Mouse (Mus musculus) embryo, embryonic 11 days (tissue): ENCODE measurements around the gene Aldh3b2.
A peak's percentile ranks its signal among the peaks of the same experiment; 100 is the strongest.
"Not testable (repeated sequence)": the region's sequence is repeated elsewhere in the genome, so short reads cannot be mapped to it uniquely, and the experiment has no call there.

Experiments
- DNase-seq: peaks from one replicate; pipeline ENCODE4 v3.0.0-alpha.2; 2015

Aldh3b2 gene

GRCm38 (mm10) chr19:3948546-3948945 is 23.6 kb upstream of the Aldh3b2 start:
- no peak for DNase-seq

- DNase-seq, result no peak
Observed at GRCm38 (mm10) chr19:3950331-3950730, 21.8 kb upstream of the Aldh3b2 start.

DNA sequence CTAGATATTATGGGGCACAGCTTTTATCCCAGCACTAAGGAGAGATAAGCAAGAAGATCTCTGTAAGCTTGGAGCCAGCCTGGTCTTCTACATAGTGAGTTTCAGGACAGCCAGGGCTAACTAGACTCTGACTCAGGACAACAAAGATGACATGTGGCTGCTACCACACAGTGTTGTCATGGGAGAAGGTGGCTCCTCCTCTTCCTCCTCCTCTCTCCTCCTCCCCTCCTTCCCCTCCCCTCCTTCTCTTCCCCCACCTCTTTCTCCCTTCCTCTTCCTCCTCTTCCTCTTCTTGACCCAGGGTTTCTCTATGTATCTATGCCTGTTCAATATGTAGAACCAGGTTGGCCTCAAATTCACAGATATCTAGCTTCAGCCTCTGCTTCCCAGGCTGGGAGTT is 20.7 kb upstream of the Aldh3b2 start:
- DNase-seq, result no peak

DNA sequence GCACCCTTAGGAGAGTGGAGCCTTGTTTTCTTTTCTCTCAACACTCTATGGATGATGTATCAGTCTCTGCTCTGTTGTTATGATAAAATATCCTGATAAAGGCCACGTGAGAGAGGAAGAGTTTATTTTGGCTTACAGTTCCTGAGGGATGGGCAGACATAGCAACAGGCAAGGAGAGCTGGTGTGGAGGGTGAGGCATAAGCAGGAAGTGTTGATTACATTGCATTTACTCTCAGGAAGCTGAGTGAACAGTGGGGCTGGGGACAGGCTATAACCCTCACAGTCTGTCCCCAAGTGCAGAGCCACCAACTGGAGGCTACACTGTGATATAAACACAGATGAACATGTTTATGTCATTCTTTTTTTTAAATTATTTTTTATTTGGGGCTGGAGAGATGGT is 20.0 kb upstream of the Aldh3b2 start:
- no peak for DNase-seq

GRCm38 (mm10) chr19:3955033-3955432 is 17.1 kb upstream of the Aldh3b2 start:
- DNase-seq, result no peak

- no peak for DNase-seq
Observed at GRCm38 (mm10) chr19:3955804-3956203, 16.3 kb upstream of the Aldh3b2 start.

GRCm38 (mm10) chr19:3957296-3958036 is 14.7 kb upstream of the Aldh3b2 start:
- not testable (repeated sequence) for DNase-seq

GRCm38 (mm10) chr19:3958470-3958869 is 13.7 kb upstream of the Aldh3b2 start, which contains the start of gene Aldh3b3:
Gene Aldh3b3 (plus strand): TSS chr19:3958645.
- DNase-seq, result no peak

GRCm38 (mm10) chr19:3959030-3959429 is 13.1 kb upstream of the Aldh3b2 start:
- DNase-seq, result no peak

- no peak for DNase-seq
Observed at GRCm38 (mm10) chr19:3960211-3960610, 11.9 kb upstream of the Aldh3b2 start.

GRCm38 (mm10) chr19:3961805-3962204 is 10.3 kb upstream of the Aldh3b2 start:
- not testable (repeated sequence) for DNase-seq

DNA sequence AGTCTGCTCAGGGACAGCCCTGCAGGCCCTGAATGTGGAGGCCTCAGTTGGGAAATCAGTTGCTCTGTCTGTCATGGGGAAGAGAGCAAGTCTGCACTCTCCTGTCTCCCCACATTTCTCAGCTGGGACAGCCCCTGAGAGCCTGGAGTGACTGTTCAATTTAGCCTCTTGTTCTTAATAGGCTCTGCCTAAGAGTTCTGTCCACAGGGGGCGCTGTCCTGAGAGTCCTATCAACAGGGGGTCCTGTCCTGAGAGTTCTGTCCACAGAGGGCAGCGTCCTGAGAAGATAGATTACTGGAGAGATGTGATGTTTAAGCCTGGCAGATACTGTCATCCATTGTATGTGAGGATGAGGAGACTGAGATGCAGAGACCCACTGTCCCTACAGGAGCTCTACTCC is 9.7 kb upstream of the Aldh3b2 start:
- peak; percentile 39 for DNase-seq

DNA sequence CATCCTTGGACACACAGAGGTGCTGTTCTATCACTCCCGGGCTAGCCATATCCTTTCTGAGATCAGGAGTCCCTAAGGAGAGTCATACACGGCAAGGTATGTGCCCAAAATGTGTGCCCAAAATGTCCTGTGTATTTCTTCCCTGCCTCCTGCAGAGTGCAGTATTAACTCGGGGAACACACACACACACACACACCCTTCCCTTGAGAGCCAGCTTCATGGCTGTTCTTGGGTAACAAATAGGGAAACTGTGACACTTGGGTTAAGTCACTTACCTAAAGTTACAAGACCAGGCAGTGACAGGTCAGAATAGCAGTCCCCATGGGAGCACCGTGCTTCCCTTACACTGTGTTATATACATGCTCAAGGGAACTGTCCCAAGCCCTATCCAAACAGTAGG is 8.1 kb upstream of the Aldh3b2 start:
- no peak for DNase-seq

- peak; percentile 28 for DNase-seq
Observed at GRCm38 (mm10) chr19:3966330-3967075, 5.6 kb upstream of the Aldh3b2 start.

GRCm38 (mm10) chr19:3967258-3967657 is 4.9 kb upstream of the Aldh3b2 start:
- no peak for DNase-seq

GRCm38 (mm10) chr19:3974608-3975007 is 2.5 kb downstream of the Aldh3b2 start:
- DNase-seq, result not testable (repeated sequence)

GRCm38 (mm10) chr19:3975866-3976265 is 3.7 kb downstream of the Aldh3b2 start:
- no peak for DNase-seq

DNA sequence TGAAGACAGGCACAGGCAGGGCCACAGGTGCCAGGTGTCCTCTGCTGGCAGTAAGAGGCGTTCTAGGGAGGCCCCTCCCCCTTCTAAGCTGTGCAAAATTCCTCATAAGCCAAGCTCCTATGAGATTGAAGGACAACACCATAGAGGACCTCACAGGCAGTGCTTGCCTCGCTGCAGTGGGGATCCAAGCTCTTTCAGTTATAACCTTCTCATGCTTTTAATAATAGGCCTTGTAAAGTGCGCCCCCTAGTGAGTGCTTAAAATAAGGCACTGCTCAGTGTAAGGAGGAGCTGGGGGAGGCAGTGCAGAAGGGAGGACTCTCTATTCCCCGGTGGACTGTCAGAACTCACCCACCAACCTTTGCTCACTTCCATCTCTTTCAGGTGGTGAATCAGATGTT is 8.2 kb downstream of the Aldh3b2 start:
- peak; percentile 89 for DNase-seq

DNA sequence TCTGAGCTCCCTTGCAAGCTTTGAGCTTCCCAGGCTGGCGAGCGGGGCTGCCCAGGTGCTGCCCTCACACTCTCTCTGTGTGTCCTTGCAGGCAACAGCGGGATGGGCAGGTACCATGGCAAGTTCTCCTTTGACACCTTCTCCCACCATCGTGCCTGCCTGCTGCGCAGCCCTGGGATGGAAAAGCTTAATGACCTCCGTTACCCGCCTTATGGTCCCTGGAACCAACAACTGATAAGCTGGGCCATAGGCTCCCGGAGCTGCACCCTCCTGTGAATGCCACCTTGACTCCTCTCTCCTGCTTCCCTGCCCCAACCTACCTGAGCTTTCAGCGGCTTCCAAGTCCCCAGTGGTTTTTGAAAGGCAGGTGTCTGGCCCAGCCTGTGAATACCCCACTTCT is 8.8 kb downstream of the Aldh3b2 start:
- DNase-seq, result no peak

- peak; percentile 31 for DNase-seq
Observed at GRCm38 (mm10) chr19:3983527-3984200, 11.5 kb downstream of the Aldh3b2 start.

DNA sequence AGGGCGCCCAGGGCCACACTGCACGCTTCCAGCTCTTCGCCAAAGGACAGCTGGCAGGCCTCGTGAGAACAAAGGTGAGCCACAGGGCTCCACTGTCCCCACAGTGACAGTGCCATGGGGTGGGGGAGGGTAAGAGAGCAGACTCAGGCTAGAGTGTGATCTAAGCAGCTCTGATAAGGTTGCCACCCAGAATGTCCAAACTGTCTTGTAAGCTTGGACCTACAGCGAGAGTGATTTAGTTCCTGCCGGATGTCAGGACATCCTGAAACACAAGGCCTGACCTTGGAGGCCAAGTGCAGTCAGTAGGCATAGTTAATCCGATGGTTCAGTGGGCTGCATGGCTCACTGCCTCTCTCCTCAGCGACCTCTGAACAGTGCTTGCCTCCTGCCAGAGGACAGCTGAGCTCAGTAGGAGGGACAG is 13.1 kb downstream of the Aldh3b2 start:
- peak; percentile 59 for DNase-seq

GRCm38 (mm10) chr19:3986334-3986733 is 14.2 kb downstream of the Aldh3b2 start, which contains the start of gene Acy3:
Gene Acy3 (plus strand): TSS chr19:3986570.
- peak; percentile 70 for DNase-seq

DNA sequence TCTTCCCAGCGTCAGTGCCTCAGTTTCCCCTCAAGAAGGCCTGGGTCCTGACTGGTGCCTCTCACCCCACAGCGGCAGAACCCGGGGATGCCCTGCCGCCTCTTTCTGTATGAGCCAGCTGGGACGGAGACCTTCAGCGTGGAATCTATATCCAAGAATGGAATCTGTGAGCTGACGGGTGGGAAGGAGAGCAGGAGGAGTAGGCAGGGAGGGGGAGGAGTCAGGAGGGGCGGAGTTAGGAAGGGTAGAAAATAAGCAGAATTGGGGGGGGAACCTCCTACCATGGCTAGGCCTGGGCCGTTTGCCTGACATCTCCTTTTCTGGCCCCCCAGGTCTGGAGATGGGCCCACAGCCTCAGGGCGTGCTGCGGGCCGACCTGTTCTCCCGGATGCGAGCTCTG is 15.9 kb downstream of the Aldh3b2 start:
- no peak for DNase-seq

GRCm38 (mm10) chr19:3988750-3989149 is 16.6 kb downstream of the Aldh3b2 start:
- DNase-seq, result no peak
